Mouse (Mus musculus): ENCODE measurements around the gene Acox1. TPM values are rescaled to one million over a fixed set of nuclear protein-coding genes. Genes with fewer than 3 reads are reported as not detected.

Gene Acox1
- 29.0 and 29.6 TPM in 2 replicates for polyA plus RNA-seq (2014; fragmentation: Nextera tagmentation; extraction: Ambion mirVana)

DNA sequence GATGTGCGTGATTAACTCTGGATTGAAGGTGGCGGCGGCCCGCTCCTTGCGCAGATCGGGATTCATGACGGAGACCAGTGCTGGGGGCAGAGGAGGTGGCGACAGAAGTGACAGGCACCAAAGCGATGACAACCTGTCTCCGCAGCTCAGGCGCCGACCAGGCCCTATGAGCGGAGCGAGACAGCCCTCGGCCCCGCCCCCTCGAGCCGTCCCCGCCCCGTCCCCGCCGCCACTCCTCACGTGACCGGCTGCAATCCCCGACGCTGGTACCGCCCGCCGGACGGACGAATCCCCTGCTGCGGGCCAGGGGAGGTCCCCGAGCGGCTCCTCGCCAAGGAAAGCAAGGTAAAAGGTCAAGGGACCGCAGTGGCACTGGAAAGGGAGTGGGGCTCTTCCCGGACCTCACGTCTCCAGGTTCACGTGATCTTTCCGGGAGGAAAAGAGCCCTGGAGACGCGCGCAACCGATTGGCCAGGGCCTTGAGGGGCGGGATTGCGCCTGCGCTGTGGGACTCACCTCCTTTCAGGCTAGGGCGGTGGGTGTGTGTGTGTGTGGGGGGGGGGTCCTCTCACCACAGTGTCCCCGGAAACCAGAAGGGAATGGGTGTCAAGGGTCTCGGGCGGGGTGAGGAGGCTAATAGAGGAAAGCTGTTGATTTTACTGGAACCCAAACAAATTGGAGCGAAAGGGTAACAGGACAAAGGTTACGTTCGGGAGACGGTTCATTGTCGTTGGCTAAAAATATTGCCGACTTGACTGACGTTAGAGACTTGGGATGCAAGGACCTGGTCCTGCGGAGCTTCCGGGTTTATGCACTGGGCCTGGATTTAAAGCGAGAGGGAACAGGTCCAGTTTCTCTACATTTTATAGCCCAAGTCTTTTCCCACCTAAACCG lies at the start of gene Acox1, which contains the start of gene Ten1:
TSS of gene Acox1 (minus strand) at position 407 of the 893 bp plus-strand sequence.
TSS of gene Ten1 (plus strand) at position 217 of the 893 bp plus-strand sequence.
- Histone ChIP-seq H3K27ac (ENCODE audit: low read length) (peak within 1 kb of the TSS; percentile 89), H3K4me1 (ENCODE audit: control insufficient read depth, insufficient read depth, low read length) (peaks cover 9% of the 10 kb centered on the region; the same call in 1 of the 2 replicates), H3K9ac (replicated peaks; ENCODE audit: low read depth, low read length) (peak within 1 kb of the TSS; percentile 71), H3K36me3 (ENCODE audit: control insufficient read depth, insufficient read depth, low read length) (peaks cover 4% of the 10 kb centered on the region; the same call in 1 of the 2 replicates), H3K9me3 (ENCODE audit: control insufficient read depth, low read depth, low read length) (no peaks in the 10 kb centered on the region), H3K4me2 (replicated peaks; ENCODE audit: low read depth, low read length) (peak within 1 kb of the TSS; percentile 83), H3K4me3 (ENCODE audit: low read depth, low read length) (peak within 1 kb of the TSS; percentile 77), H3K27me3 (ENCODE audit: control insufficient read depth, insufficient read depth, low read length) (no peaks in the 10 kb centered on the region)
- ATAC-seq (ENCODE audit: insufficient number of reproducible peaks, insufficient read depth, low FRiP score, low read depth) = peak; percentile 98
- under 1% methylated on average over 62 of the region's 62 CpGs for WGBS

DNA sequence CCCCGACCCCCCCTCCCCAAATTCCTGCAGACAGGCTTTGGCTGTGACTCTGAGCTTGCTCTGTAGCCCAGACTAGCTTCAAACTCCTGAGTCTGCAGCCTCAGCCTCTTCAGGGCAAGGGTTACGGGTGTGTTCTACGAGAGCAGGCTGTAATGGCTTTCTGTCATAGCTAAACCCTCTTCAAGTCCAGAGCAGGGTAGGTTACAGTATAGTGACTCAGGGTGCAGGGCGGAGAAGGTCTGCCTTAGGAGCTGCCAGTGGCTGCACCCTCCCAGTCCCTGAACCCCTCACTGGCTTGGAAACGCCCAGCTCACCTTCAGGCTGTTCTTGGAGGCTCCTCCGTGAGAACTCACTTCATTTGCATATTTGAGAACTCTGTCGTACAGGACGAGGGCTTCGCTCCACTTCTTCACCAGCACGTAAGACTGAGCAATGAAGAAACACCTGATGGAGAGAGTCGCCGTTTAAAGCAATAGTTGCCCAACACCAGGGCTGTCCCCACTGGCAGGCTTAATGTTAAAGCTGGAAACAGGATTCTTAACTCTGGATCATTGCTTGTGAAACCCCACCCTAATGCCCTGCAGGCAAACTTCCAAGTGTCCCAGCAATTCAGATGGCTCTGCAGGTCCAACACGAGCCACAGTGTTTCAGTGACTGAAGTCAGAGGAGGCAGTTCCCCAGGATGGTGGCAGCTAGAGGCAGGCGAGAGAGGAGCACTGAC lies 48.8 kb upstream of the Acox1 start:
- Histone ChIP-seq H3K27me3 (ENCODE audit: control insufficient read depth, insufficient read depth, low read length) (no peaks in the 10 kb centered on the region), H3K9ac (replicated peaks; ENCODE audit: low read depth, low read length) (no peak overlapping the region), H3K27ac (ENCODE audit: low read length) (no peak overlapping the region), H3K36me3 (ENCODE audit: control insufficient read depth, insufficient read depth, low read length) (peaks cover 93% of the 10 kb centered on the region), H3K4me2 (replicated peaks; ENCODE audit: low read depth, low read length) (no peak overlapping the region), H3K9me3 (ENCODE audit: control insufficient read depth, low read depth, low read length) (no peaks in the 10 kb centered on the region), H3K4me1 (ENCODE audit: control insufficient read depth, insufficient read depth, low read length) (no peaks in the 10 kb centered on the region), H3K4me3 (ENCODE audit: low read depth, low read length) (no peak overlapping the region)
- 75% methylated on average over 14 of the region's 14 CpGs for WGBS
- no peak for ATAC-seq (ENCODE audit: insufficient number of reproducible peaks, insufficient read depth, low FRiP score, low read depth)

DNA sequence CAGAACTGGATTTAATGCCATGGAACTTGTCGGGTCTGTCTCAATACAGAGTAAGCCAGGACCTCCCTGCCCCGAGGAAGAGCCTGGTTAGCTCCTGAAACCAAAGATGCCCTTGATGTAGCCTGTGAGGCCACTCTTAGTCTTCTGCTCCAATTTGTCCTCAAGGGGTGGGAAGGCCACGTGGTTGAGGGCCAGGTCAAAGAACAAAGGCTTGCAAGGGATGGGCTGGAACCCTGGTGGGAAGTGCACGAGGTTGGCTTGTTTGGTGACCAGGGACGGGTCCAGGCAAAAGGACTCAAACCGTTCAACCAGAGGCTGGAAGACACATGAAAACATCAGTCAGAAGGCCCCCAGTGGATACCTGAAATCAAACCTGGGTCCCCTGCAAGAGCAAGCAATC lies 46.8 kb upstream of the Acox1 start:
- 0 out of 2 replicates have a peak, but pooled peaks cover 7% of the 10 kb centered on the region for H3K4me1 ChIP-seq (ENCODE audit: control insufficient read depth, insufficient read depth, low read length)
- H3K27ac ChIP-seq (ENCODE audit: low read length) = no peak overlapping the region
- 77% methylated on average over 6 of the region's 6 CpGs for WGBS
- H3K36me3 ChIP-seq (ENCODE audit: control insufficient read depth, insufficient read depth, low read length) = peaks cover 73% of the 10 kb centered on the region
- H3K4me2 ChIP-seq (replicated peaks; ENCODE audit: low read depth, low read length) = no peak overlapping the region
- ATAC-seq (ENCODE audit: insufficient number of reproducible peaks, insufficient read depth, low FRiP score, low read depth) = no peak
- no peak overlapping the region for H3K9ac ChIP-seq (replicated peaks; ENCODE audit: low read depth, low read length)
- no peaks in the 10 kb centered on the region for H3K27me3 ChIP-seq (ENCODE audit: control insufficient read depth, insufficient read depth, low read length)
- no peak overlapping the region for H3K4me3 ChIP-seq (ENCODE audit: low read depth, low read length)
- H3K9me3 ChIP-seq (ENCODE audit: control insufficient read depth, low read depth, low read length) = no peaks in the 10 kb centered on the region

DNA sequence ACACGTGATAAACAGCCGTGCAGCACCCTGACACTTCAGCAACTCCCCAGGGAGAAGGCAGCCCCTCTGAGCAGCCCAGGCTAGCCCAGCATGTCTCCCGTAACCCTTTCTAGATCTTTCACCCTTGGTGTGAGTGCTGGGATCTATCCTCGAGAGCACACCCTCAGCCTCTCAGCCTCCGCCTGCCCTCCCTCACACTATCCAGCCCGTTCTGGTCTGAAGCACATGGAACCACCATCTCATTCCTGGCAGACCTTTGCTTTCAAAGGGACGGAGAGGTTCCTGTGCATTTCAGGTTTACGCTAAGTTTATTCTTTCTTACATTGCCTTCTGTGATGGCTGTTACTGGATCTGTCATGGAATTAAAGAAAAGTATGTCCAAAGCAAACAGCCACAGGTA lies 45.7 kb upstream of the Acox1 start:
- Histone ChIP-seq H3K27ac (ENCODE audit: low read length) (no peak overlapping the region), H3K4me1 (ENCODE audit: control insufficient read depth, insufficient read depth, low read length) (0 out of 2 replicates have a peak, but pooled peaks cover 7% of the 10 kb centered on the region), H3K27me3 (ENCODE audit: control insufficient read depth, insufficient read depth, low read length) (no peaks in the 10 kb centered on the region), H3K4me3 (ENCODE audit: low read depth, low read length) (no peak overlapping the region), H3K9ac (replicated peaks; ENCODE audit: low read depth, low read length) (no peak overlapping the region), H3K4me2 (replicated peaks; ENCODE audit: low read depth, low read length) (no peak overlapping the region), H3K36me3 (ENCODE audit: control insufficient read depth, insufficient read depth, low read length) (peaks cover 62% of the 10 kb centered on the region), H3K9me3 (ENCODE audit: control insufficient read depth, low read depth, low read length) (no peaks in the 10 kb centered on the region)
- no peak for ATAC-seq (ENCODE audit: insufficient number of reproducible peaks, insufficient read depth, low FRiP score, low read depth)
- 68% methylated on average over 8 of the region's 8 CpGs for WGBS

DNA sequence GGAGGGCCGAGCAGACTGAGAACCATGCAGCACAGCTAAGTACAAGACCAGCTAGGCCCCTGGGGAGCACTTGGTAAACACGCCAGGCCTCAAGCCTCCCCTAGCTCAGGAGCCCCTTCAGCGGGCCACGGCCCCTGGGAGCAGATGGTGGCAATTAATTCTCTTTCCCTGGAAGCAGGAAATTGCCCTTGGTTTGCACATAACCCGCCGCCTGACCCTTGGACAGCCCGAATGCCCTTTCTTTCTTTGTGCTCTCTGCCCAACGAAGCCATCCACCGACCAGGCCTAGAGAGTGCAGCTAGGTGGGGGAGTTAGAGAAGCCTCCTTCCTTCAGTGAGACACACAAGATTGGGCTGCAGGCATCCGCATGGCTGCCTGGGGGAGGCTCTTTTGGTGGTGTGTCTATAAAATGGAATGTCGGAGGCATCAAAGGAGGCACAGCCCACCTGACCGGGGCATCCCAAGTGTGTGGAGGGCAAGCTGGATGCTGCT lies 42.9 kb upstream of the Acox1 start:
- H3K27me3 ChIP-seq (ENCODE audit: control insufficient read depth, insufficient read depth, low read length) = no peaks in the 10 kb centered on the region
- no peak overlapping the region for H3K4me3 ChIP-seq (ENCODE audit: low read depth, low read length)
- H3K9ac ChIP-seq (replicated peaks; ENCODE audit: low read depth, low read length) = no peak overlapping the region
- WGBS = 39% methylated on average over 12 of the region's 12 CpGs
- 0 out of 2 replicates have a peak, but pooled peaks cover 7% of the 10 kb centered on the region for H3K4me1 ChIP-seq (ENCODE audit: control insufficient read depth, insufficient read depth, low read length)
- H3K4me2 ChIP-seq (replicated peaks; ENCODE audit: low read depth, low read length) = no peak overlapping the region
- H3K27ac ChIP-seq (ENCODE audit: low read length) = peak overlapping the region; percentile 27; the same call in 1 of the 2 replicates
- no peaks in the 10 kb centered on the region for H3K9me3 ChIP-seq (ENCODE audit: control insufficient read depth, low read depth, low read length)
- peaks cover 34% of the 10 kb centered on the region for H3K36me3 ChIP-seq (ENCODE audit: control insufficient read depth, insufficient read depth, low read length)
- ATAC-seq (ENCODE audit: insufficient number of reproducible peaks, insufficient read depth, low FRiP score, low read depth) = no peak

DNA sequence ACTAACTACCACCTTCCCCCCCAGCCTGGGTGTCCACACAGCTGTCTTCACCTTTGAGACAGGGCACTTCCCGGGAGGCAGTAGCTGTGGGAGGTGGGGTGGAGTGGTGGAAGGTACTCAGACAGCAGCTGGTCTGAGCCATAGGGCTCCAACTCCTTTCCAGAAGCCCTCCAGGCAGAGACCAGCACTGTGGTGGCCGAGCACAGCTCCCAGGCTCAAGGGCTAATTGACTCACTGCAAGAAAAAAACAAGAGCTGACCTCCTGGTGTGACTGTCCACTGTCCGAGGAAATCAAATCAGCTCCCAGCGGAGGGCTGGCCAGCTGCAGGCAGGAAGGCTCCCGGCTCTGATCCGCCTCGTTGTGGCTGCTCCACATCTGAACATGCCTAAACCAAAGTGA lies 41.0 kb upstream of the Acox1 start:
- no peak overlapping the region for H3K4me2 ChIP-seq (replicated peaks; ENCODE audit: low read depth, low read length)
- no peak for ATAC-seq (ENCODE audit: insufficient number of reproducible peaks, insufficient read depth, low FRiP score, low read depth)
- 0 out of 2 replicates have a peak, but pooled peaks cover 7% of the 10 kb centered on the region for H3K4me1 ChIP-seq (ENCODE audit: control insufficient read depth, insufficient read depth, low read length)
- no peaks in the 10 kb centered on the region for H3K9me3 ChIP-seq (ENCODE audit: control insufficient read depth, low read depth, low read length)
- H3K36me3 ChIP-seq (ENCODE audit: control insufficient read depth, insufficient read depth, low read length) = peaks cover 14% of the 10 kb centered on the region; the same call in 1 of the 2 replicates
- no peak overlapping the region for H3K4me3 ChIP-seq (ENCODE audit: low read depth, low read length)
- no peaks in the 10 kb centered on the region for H3K27me3 ChIP-seq (ENCODE audit: control insufficient read depth, insufficient read depth, low read length)
- 44% methylated on average over 7 of the region's 7 CpGs for WGBS
- H3K27ac ChIP-seq (ENCODE audit: low read length) = no peak overlapping the region
- H3K9ac ChIP-seq (replicated peaks; ENCODE audit: low read depth, low read length) = no peak overlapping the region

DNA sequence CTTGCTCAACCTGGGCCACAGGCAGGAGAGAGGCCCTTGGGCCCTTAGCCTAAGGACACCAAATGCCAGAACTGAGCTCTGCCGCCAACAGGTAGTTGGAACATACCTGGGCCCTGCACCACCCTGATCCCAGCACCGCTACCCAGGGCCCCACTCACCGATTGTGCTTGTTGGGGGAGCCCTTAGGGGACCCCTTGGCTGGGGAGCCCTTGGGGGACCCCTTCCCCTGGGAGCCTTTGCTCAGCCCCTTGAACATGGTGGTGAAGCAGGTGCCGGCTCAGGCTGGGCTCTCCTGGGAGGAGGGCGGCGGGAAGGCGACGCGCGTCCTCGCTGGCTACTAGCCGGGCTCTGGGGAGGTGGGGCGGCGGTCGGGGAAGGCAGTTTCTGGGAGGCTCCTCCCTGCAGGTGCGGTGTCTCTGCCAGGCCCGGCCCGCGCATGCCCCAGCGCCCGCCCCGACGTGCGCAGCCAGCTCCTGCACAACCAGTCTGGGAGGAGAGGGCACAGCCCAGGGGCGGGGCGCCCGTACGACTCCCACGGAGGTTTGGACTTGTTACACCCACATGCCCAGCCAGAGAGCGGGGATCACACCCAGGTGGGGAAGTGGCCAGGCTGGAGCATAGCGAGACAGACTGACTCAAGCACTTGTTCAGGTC lies 39.0 kb upstream of the Acox1 start, which contains the start of gene Evpl:
TSS of gene Evpl (minus strand) at position 336 of the 654 bp plus-strand sequence.
- Histone ChIP-seq H3K36me3 (ENCODE audit: control insufficient read depth, insufficient read depth, low read length) (0 out of 2 replicates have a peak, but pooled peaks cover under 1% of the 10 kb centered on the region), H3K27ac (ENCODE audit: low read length) (peak within 1 kb of the TSS; percentile 39; the same call in 1 of the 2 replicates), H3K9me3 (ENCODE audit: control insufficient read depth, low read depth, low read length) (no peaks in the 10 kb centered on the region), H3K4me1 (ENCODE audit: control insufficient read depth, insufficient read depth, low read length) (0 out of 2 replicates have a peak, but pooled peaks cover 7% of the 10 kb centered on the region), H3K27me3 (ENCODE audit: control insufficient read depth, insufficient read depth, low read length) (no peaks in the 10 kb centered on the region), H3K9ac (replicated peaks; ENCODE audit: low read depth, low read length) (peak within 1 kb of the TSS; percentile 21; the same call in 1 of the 2 replicates), H3K4me3 (ENCODE audit: low read depth, low read length) (peak within 1 kb of the TSS; percentile 29), H3K4me2 (replicated peaks; ENCODE audit: low read depth, low read length) (peak within 1 kb of the TSS; percentile 44)
- ATAC-seq (ENCODE audit: insufficient number of reproducible peaks, insufficient read depth, low FRiP score, low read depth) = peak; percentile 89
- WGBS = 13% methylated on average over 31 of the region's 31 CpGs
